Mouse (Mus musculus) brown adipose tissue, adult 24 weeks (tissue): ENCODE data around the gene Wdr45b. TPM values are rescaled to one million over a fixed set of nuclear protein-coding genes. Genes with fewer than 3 reads are reported as not detected.
"Not testable (repeated sequence)": the region's sequence is repeated elsewhere in the genome, so short reads cannot be mapped to it uniquely, and the experiment has no call there.

Source experiments
- H3K27ac ChIP-seq: fragments of 200-500 bp; replicated peaks from 2 replicates; pipeline ENCODE4 v1.5.1; 2012; ENCODE audit warnings: low read depth, mild to moderate bottlenecking, low read length
- H3K4me1 ChIP-seq: fragments of 200-500 bp; 2 replicates; pipeline ENCODE4 v1.6.1; 2012; ENCODE audit warnings: low read length, mixed read lengths; ENCODE audit not compliant: control insufficient read depth, insufficient read depth, insufficient read length
- H3K4me3 ChIP-seq: fragments of 200-500 bp; 2 replicates; pipeline ENCODE4 v1.5.1; 2012; ENCODE audit warnings: low read depth, mild to moderate bottlenecking, low read length, moderate library complexity; ENCODE audit not compliant: insufficient read depth
- polyA plus RNA-seq: library from polyadenylated mRNA; stranded (reverse); fragments of >200 nt; gene quantifications from 2 replicates; pipeline ENCODE4 v1.2.4, GENCODE M21; 2012; ENCODE audit not compliant: missing spikeins, insufficient read depth, insufficient read length

The Wdr45b gene
- polyA plus RNA-seq, 1 experiment, result 37.1 TPM

DNA sequence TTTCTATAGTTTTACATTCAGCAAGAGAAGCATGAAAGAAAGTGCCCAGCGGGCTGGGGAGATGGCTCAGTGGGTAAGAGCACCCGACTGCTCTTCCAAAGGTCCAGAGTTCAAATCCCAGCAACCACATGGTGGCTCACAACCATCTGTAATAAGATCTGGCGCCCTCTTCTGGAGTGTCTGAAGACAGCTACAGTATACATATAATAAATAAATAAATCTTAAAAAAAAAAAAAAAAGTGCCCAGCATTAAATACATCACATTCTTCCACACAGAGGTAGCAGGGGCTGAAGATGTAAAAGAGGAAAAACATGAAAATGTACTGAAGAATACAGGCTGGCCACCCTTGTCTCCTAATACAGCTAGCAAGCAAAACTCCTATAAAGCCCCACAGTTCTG lies 5.5 kb downstream of the Wdr45b start:
- not testable (repeated sequence) for H3K4me1 ChIP-seq, H3K27ac ChIP-seq, H3K4me3 ChIP-seq

DNA sequence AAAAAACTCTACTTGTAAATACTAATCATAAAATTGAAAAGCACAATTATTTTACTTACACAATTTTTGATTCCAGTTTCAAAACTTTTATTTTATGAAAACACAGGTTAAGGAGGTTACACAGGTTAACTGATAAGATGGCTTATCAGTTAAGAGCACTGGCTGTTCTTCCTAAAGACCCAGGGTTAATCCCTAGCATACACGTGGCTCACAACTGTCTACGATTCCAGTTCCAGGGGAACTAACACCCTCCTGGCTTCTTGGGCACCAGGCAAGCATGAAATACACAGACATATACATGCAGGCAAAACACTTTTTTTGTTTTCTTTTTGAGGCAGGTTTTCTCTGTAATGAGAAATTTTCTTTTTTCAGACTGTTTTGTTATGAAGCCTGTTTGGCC lies 6.1 kb downstream of the Wdr45b start:
- peaks cover 6% of the 10 kb centered on the region; the same call in 1 of the 2 replicates for H3K4me1 ChIP-seq
- H3K4me3 ChIP-seq, result no peak overlapping the region
- H3K27ac ChIP-seq, result no peak overlapping the region

DNA sequence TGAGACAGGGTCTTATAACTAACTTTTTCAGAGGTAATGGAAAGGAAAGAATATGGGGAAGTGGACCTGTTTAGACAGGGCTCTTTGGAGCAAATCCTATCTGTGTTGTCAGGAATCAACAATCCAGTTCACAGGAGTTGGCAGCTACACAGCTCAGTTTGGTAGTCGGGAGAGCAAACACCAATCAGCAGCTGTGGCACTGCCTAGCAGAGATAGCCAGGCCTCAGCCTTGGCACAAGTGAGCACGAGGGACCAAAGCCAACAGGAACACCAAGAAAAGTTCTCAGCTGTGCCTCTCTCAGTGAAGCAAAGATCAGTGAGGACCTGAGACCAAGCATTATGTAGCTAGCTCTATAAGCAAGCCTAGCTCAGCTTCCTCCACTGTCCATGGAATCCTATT lies 7.2 kb downstream of the Wdr45b start:
- H3K4me1 ChIP-seq, result peaks cover 2% of the 10 kb centered on the region; the same call in 1 of the 2 replicates
- H3K4me3 ChIP-seq, result no peak overlapping the region
- H3K27ac ChIP-seq, result no peak overlapping the region

DNA sequence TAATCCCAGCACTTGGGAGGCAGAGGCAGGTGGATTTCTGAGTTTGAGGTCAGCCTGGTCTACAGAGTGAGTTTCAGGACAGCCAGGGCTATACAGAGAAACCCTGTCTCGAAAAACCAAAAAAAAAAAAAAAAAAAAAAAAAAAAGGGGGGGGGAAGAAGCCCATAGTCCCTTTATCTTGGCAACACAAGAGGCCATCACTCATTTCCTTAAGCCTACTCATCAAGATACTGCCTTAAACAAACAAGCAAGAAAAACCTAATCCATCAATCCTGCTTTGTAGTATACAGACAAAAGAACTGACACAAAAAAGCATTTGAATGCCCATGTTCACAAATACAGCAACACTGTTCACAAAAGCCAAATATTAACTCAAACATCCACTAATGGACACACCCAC lies 11.8 kb downstream of the Wdr45b start:
- not testable (repeated sequence) for H3K4me1 ChIP-seq, H3K27ac ChIP-seq, H3K4me3 ChIP-seq

DNA sequence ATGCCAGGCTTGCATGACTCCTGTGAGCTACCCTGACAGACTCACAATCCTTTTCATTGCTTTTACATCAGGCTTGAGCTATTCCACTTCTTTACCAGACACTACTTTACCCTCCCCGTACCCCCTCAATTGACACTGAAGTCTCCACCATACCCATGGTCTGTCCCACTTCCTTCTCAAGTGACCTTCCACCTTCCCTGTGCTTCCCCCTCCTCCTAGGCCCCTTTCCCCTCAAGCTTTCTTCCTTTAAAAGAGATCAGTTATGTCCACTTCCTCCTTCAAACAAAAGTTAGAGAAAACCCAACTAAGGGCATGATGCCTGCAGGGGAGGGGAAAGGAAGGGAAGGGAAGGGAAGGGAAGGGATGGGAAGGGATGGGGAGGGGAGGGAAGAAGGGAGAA lies 14.0 kb downstream of the Wdr45b start:
- H3K4me1 ChIP-seq, result no peaks in the 10 kb centered on the region
- no peak overlapping the region for H3K27ac ChIP-seq
- H3K4me3 ChIP-seq, result no peak overlapping the region

DNA sequence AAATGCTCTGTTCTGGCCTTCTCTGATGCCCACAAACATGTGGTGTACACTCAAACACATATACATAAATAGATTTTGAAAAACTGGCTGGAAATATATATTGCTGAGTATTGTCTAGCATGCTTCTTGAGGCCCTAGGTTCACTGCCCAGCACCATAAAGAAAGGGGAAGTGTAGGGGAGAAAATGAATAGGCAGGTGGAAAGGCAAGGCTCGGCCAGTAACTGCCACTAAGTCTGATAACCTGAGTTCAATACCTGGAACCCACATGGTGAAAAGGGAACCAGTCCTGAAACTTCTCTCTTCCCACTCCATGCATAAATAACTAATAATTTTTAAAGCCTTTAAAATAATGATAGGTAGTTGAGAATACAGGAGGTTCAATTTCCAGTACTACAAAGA lies 14.6 kb downstream of the Wdr45b start:
- H3K4me1 ChIP-seq, result no peaks in the 10 kb centered on the region
- H3K27ac ChIP-seq, result no peak overlapping the region
- no peak overlapping the region for H3K4me3 ChIP-seq

DNA sequence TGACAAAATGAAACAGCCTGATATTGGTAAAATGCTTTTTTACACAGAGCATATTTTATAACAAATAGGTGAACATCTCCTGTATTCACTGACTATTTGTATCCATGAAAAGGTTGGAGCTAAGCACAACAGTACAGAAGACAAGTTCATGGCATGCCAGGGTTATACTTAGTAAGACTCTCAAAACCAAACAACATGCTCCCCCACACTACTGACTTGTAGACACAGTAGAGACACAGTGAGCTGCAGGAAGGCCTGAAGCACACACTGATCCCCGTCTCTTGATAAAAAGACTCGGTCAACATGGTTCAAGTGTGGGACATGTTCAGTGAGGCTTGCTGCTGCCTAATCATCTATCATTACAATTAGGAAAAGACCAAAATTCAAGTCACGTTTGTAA lies 22.6 kb downstream of the Wdr45b start:
- Histone ChIP-seq H3K4me1 (no peaks in the 10 kb centered on the region), H3K27ac (no peak overlapping the region), H3K4me3 (no peak overlapping the region)

DNA sequence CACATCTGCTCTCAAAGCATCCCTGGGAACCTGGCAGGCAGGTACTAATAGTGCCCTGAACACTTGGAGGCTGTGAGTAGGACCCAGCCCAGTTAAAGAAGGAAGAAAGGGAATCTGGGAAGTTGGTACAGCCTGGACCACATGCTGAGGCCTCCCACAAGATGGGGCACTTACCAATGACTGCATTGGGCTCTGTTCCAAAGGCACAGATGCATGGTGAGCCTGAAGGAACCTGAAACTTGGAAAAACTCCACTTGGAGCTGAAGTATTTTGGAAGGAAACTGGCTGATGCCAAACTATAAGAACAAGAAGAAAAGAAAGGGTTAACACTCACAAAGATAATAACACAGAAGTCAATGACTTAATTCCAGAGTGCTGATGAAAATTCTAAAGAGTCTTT lies 25.6 kb downstream of the Wdr45b start:
- Histone ChIP-seq H3K4me1 (0 out of 2 replicates have a peak, but pooled peaks cover 4% of the 10 kb centered on the region), H3K27ac (no peak overlapping the region), H3K4me3 (no peak overlapping the region)

DNA sequence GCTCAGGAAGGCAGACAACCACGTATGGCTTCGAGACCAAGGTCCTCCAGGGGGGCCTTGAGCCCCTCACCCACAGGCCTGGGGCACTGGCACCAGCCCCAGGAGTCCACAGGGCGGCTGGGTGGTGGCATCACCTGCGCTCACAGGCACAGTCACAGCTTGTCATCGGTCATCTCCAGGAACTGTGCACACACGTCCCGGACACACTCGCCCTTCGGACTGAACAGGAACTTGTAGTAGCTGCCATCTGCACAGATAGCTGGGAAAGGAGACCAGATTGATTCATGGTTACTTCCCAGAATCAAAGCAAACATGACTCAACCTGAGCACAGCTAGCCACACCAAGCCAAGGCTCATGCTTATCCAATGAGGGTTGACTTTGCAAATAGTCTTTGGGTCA lies 26.0 kb downstream of the Wdr45b start:
- H3K4me1 ChIP-seq, result 0 out of 2 replicates have a peak, but pooled peaks cover 4% of the 10 kb centered on the region
- H3K4me3 ChIP-seq, result no peak overlapping the region
- no peak overlapping the region for H3K27ac ChIP-seq

DNA sequence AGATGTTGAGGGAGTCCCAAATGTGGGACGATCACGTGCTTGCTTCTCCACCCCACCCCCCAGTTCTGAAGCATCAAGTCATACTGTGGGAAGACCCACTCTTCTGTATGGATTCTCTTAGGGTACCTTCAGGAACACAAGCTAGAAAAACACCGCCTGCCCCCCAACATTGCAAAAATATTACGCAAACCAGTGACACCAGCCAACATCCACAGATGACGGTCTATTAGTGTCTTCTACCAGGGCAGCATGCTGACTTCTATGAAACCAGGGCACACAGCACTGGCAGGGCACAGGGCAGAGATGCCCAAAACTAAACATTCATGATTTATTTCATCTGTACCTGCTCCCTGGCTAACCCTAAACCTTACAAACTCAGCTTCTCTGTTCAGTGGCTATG lies 27.6 kb downstream of the Wdr45b start:
- no peak overlapping the region for H3K27ac ChIP-seq

DNA sequence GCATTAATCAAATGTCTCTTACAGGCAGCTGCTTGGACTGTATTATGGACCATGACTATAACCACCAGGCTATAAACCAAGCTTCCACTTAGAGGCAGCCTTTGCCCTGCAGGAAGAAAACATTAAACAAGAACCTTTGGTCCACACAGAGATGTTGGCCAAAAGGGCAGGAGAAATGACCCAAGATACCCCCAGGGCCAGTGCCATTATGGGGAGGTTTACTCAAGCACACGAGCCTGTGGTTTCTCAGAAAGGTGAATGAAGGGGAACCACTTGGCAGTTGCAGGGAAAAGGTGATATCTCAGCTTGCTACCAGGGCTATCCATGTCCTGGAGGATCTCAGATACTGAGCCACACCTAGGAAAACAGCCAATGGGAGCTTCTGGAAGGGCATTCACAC lies 28.2 kb downstream of the Wdr45b start:
- H3K4me3 ChIP-seq, result no peak overlapping the region
- H3K27ac ChIP-seq, result no peak overlapping the region
- 0 out of 2 replicates have a peak, but pooled peaks cover 4% of the 10 kb centered on the region for H3K4me1 ChIP-seq

More for the DNA sequence above, 27.6 kb downstream of the Wdr45b start:
- H3K4me3 ChIP-seq, result no peak overlapping the region
- 0 out of 2 replicates have a peak, but pooled peaks cover 4% of the 10 kb centered on the region for H3K4me1 ChIP-seq

DNA sequence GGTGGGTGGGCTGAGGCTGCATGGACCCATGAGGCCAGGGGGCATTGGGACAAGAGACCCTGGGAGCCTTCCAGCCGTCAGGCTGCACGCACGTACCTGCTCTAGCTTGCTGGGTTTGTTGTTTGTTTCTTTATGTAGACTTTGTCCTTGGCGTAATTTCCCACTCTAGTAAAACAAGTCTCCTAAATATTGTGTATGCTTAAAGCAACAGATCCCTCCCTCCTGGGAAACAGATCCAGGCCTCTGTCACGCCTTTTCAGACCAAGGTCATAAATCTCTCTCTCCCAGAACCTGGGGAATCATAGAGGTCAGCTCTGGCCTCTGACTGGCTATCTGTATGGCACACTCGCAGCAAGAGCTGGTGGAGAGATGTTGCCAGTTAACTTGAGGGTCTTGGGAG lies 46.5 kb downstream of the Wdr45b start:
- H3K4me1 ChIP-seq, H3K4me3 ChIP-seq, H3K27ac ChIP-seq: not testable (repeated sequence)

DNA sequence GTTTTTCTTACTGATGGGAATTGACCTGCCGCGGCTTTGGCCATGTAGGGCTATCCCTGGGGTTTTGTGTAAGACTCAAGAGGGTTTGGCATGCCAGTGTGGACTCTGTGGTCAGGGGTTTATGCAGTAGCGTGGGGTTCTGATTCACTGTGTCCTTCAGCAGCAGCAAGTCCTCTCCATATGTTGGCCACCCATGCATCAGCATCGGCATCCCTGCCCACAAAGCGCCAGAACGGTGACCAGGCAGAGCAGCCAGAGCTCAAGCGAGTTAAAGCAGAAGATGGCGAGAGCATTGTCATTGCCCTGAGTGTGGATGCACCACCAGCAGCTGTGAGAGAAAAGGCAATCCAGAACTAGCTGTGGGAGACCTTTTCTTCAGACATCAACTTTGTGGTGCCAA lies 47.6 kb downstream of the Wdr45b start:
- H3K27ac ChIP-seq, result no peak overlapping the region
- H3K4me1 ChIP-seq, result no peaks in the 10 kb centered on the region
- H3K4me3 ChIP-seq, result no peak overlapping the region

DNA sequence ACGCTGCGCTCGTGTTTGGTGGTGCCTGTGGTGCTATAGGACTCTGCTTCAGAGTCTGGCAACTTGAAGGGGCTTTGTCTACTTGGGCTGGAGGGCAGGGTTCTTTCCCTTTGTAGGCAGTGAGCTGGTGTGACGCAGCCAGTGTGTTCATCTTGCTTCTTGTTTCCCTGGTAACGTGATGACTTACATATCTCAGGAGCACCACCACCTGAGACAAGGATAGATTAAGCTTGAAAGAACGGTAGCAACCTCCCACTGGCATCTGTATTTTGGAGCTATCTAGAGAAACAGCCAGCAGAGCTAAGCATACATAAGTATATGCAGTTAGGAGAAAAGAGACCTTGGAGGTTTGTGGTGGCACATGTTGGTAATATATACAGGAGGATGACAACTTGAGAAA lies 48.9 kb downstream of the Wdr45b start:
- Histone ChIP-seq H3K27ac (no peak overlapping the region), H3K4me1 (no peaks in the 10 kb centered on the region), H3K4me3 (no peak overlapping the region)

DNA sequence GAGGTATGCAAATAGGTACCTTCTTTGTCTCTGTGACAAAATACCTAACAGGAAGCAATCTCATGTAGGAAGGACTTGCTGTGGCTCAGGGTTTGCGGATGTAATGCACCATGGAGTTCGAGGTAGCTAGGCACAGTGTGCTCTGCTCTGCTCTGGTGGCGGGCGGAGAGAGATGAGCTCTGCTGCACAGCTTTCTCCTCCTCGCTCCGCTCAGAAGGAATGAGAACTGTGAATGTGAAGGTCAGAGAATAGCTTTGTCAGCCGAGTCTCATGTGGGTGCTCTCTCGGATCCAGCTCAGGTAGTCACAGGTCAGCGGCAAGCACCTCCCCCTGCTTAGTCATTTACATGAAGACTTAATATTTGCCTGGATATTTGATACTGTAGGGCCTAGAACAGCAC lies 54.0 kb downstream of the Wdr45b start:
- Histone ChIP-seq H3K27ac (no peak overlapping the region), H3K4me1 (no peaks in the 10 kb centered on the region), H3K4me3 (no peak overlapping the region)

DNA sequence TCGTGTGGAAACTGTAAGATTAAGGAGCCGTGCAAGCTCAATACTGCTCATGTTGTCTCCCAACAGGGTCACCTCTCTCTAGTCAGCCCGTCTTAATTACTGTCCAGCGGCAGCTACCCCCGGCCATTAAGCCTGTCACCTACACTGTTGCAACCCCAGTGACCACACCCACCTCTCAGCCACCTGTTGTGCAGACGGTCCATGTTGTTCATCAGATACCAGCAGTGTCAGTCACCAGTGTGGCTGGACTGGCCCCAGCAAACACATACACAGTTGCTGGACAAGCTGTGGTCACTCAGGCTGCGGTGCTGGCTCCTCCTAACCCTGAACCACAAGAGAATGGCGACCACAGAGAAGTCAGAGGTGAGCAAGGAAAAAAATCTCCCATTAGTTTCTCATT lies 55.8 kb downstream of the Wdr45b start:
- no peak overlapping the region for H3K27ac ChIP-seq
- H3K4me1 ChIP-seq, result no peaks in the 10 kb centered on the region
- no peak overlapping the region for H3K4me3 ChIP-seq

DNA sequence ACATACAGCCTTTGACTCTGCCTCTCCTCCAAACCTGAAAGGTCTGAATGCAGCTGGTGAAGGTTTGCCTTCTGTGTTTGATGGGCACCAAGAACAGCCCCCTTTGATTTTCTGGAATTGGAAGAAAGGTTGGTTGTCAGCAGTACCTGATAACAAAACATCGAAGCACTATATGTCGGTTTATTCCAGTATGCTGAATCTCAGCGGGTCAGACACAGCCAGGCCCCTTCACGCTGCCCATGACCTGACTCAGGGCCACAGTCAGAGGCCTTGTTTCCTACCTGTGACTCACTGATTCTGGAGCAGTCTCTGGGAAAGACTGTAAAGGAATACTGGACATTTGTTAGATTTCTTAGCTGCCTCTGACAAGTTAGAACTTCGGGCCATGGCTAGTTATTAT lies 59.5 kb downstream of the Wdr45b start:
- Histone ChIP-seq H3K4me3 (no peak overlapping the region), H3K27ac (no peak overlapping the region), H3K4me1 (no peaks in the 10 kb centered on the region)
